Mouse (Mus musculus): Measurements from ENCODE around the gene Olfr1278. TPM values are rescaled to one million over a fixed set of nuclear protein-coding genes. Genes with fewer than 3 reads are reported as not detected.
"Not testable (repeated sequence)": the region's sequence is repeated elsewhere in the genome, so short reads cannot be mapped to it uniquely, and the experiment has no call there.

Gene Olfr1278
- polyA plus RNA-seq (2014; fragmentation: Nextera tagmentation; extraction: Ambion mirVana) = not detected in 2 replicates

GRCm38 (mm10) chr2:111289836-111290235 is at the start of gene Olfr1278:
TSS of gene Olfr1278 (plus strand) at chr2:111290136.
- Histone ChIP-seq H3K27me3 (ENCODE audit: control insufficient read depth, insufficient read depth, low read length) (no peaks in the 10 kb centered on the region), H3K9me3 (ENCODE audit: control insufficient read depth, low read depth, low read length) (no peaks in the 10 kb centered on the region), H3K27ac (ENCODE audit: low read length) (no peak within 1 kb of the TSS), H3K4me2 (replicated peaks; ENCODE audit: low read depth, low read length) (no peak within 1 kb of the TSS), H3K9ac (replicated peaks; ENCODE audit: low read depth, low read length) (no peak within 1 kb of the TSS), H3K36me3 (ENCODE audit: control insufficient read depth, insufficient read depth, low read length) (no peaks in the 10 kb centered on the region), H3K4me1 (ENCODE audit: control insufficient read depth, insufficient read depth, low read length) (no peaks in the 10 kb centered on the region), H3K4me3 (ENCODE audit: low read depth, low read length) (no peak within 1 kb of the TSS)
- ATAC-seq (ENCODE audit: insufficient number of reproducible peaks, insufficient read depth, low FRiP score, low read depth) = no peak

GRCm38 (mm10) chr2:111254216-111254615 is 35.7 kb upstream of the Olfr1278 start, which contains the start of gene Olfr1276:
TSS of gene Olfr1276 (plus strand) at chr2:111254516.
- ATAC-seq (ENCODE audit: insufficient number of reproducible peaks, insufficient read depth, low FRiP score, low read depth) = no peak
- Histone ChIP-seq H3K4me3 (ENCODE audit: low read depth, low read length) (no peak within 1 kb of the TSS), H3K27ac (ENCODE audit: low read length) (no peak within 1 kb of the TSS), H3K4me2 (replicated peaks; ENCODE audit: low read depth, low read length) (no peak within 1 kb of the TSS), H3K36me3 (ENCODE audit: control insufficient read depth, insufficient read depth, low read length) (no peaks in the 10 kb centered on the region), H3K4me1 (ENCODE audit: control insufficient read depth, insufficient read depth, low read length) (no peaks in the 10 kb centered on the region), H3K9me3 (ENCODE audit: control insufficient read depth, low read depth, low read length) (no peaks in the 10 kb centered on the region), H3K9ac (replicated peaks; ENCODE audit: low read depth, low read length) (no peak within 1 kb of the TSS), H3K27me3 (ENCODE audit: control insufficient read depth, insufficient read depth, low read length) (no peaks in the 10 kb centered on the region)

- no peak within 1 kb of the TSS for H3K9ac ChIP-seq (replicated peaks; ENCODE audit: low read depth, low read length)
- no peak for ATAC-seq (ENCODE audit: insufficient number of reproducible peaks, insufficient read depth, low FRiP score, low read depth)
- H3K4me2 ChIP-seq (replicated peaks; ENCODE audit: low read depth, low read length) = no peak within 1 kb of the TSS
- no peaks in the 10 kb centered on the region for H3K36me3 ChIP-seq (ENCODE audit: control insufficient read depth, insufficient read depth, low read length)
- 79% methylated on average over 2 of the region's 2 CpGs for WGBS
- no peak within 1 kb of the TSS for H3K4me3 ChIP-seq (ENCODE audit: low read depth, low read length)
- H3K27ac ChIP-seq (ENCODE audit: low read length) = no peak within 1 kb of the TSS
- no peaks in the 10 kb centered on the region for H3K9me3 ChIP-seq (ENCODE audit: control insufficient read depth, low read depth, low read length)
- H3K4me1 ChIP-seq (ENCODE audit: control insufficient read depth, insufficient read depth, low read length) = no peaks in the 10 kb centered on the region
- H3K27me3 ChIP-seq (ENCODE audit: control insufficient read depth, insufficient read depth, low read length) = no peaks in the 10 kb centered on the region
Observed at GRCm38 (mm10) chr2:111274006-111274405, 15.9 kb upstream of the Olfr1278 start, which contains the start of gene Olfr1277. TSS of gene Olfr1277 (minus strand) at chr2:111274106.

- H3K27me3 ChIP-seq (ENCODE audit: control insufficient read depth, insufficient read depth, low read length) = no peaks in the 10 kb centered on the region
- H3K27ac ChIP-seq (ENCODE audit: low read length) = no peak overlapping the region
- no peaks in the 10 kb centered on the region for H3K4me1 ChIP-seq (ENCODE audit: control insufficient read depth, insufficient read depth, low read length)
- H3K9me3 ChIP-seq (ENCODE audit: control insufficient read depth, low read depth, low read length) = no peaks in the 10 kb centered on the region
- no peak overlapping the region for H3K4me3 ChIP-seq (ENCODE audit: low read depth, low read length)
- H3K4me2 ChIP-seq (replicated peaks; ENCODE audit: low read depth, low read length) = no peak overlapping the region
- ATAC-seq (ENCODE audit: insufficient number of reproducible peaks, insufficient read depth, low FRiP score, low read depth) = no peak
- H3K36me3 ChIP-seq (ENCODE audit: control insufficient read depth, insufficient read depth, low read length) = no peaks in the 10 kb centered on the region
- H3K9ac ChIP-seq (replicated peaks; ENCODE audit: low read depth, low read length) = no peak overlapping the region
Observed at GRCm38 (mm10) chr2:111298541-111298940, 8.6 kb downstream of the Olfr1278 start.

GRCm38 (mm10) chr2:111300374-111300773 is 10.4 kb downstream of the Olfr1278 start, which contains the start of gene Olfr1279:
TSS of gene Olfr1279 (plus strand) at chr2:111300635.
- no peaks in the 10 kb centered on the region for H3K4me1 ChIP-seq (ENCODE audit: control insufficient read depth, insufficient read depth, low read length)
- ATAC-seq (ENCODE audit: insufficient number of reproducible peaks, insufficient read depth, low FRiP score, low read depth) = no peak
- no peaks in the 10 kb centered on the region for H3K27me3 ChIP-seq (ENCODE audit: control insufficient read depth, insufficient read depth, low read length)
- no peak within 1 kb of the TSS for H3K4me2 ChIP-seq (replicated peaks; ENCODE audit: low read depth, low read length)
- no peak within 1 kb of the TSS for H3K27ac ChIP-seq (ENCODE audit: low read length)
- H3K9ac ChIP-seq (replicated peaks; ENCODE audit: low read depth, low read length) = no peak within 1 kb of the TSS
- no peaks in the 10 kb centered on the region for H3K36me3 ChIP-seq (ENCODE audit: control insufficient read depth, insufficient read depth, low read length)
- no peak within 1 kb of the TSS for H3K4me3 ChIP-seq (ENCODE audit: low read depth, low read length)
- no peaks in the 10 kb centered on the region for H3K9me3 ChIP-seq (ENCODE audit: control insufficient read depth, low read depth, low read length)

- Histone ChIP-seq H3K4me2 (replicated peaks; ENCODE audit: low read depth, low read length) (no peak within 1 kb of the TSS), H3K36me3 (ENCODE audit: control insufficient read depth, insufficient read depth, low read length) (no peaks in the 10 kb centered on the region), H3K9me3 (ENCODE audit: control insufficient read depth, low read depth, low read length) (no peaks in the 10 kb centered on the region), H3K27ac (ENCODE audit: low read length) (no peak within 1 kb of the TSS), H3K27me3 (ENCODE audit: control insufficient read depth, insufficient read depth, low read length) (no peaks in the 10 kb centered on the region), H3K4me3 (ENCODE audit: low read depth, low read length) (no peak within 1 kb of the TSS), H3K9ac (replicated peaks; ENCODE audit: low read depth, low read length) (no peak within 1 kb of the TSS), H3K4me1 (ENCODE audit: control insufficient read depth, insufficient read depth, low read length) (no peaks in the 10 kb centered on the region)
- no peak for ATAC-seq (ENCODE audit: insufficient number of reproducible peaks, insufficient read depth, low FRiP score, low read depth)
Observed at GRCm38 (mm10) chr2:111313717-111314116, 23.8 kb downstream of the Olfr1278 start, which contains the start of gene Olfr1280. TSS of gene Olfr1280 (plus strand) at chr2:111314017.

GRCm38 (mm10) chr2:111326220-111326619 is 36.3 kb downstream of the Olfr1278 start, which contains the start of gene Olfr1281:
TSS of gene Olfr1281 (plus strand) at chr2:111326520.
- no peak for ATAC-seq (ENCODE audit: insufficient number of reproducible peaks, insufficient read depth, low FRiP score, low read depth)
- 74% methylated on average over 2 of the region's 2 CpGs for WGBS
- Histone ChIP-seq H3K27ac (ENCODE audit: low read length) (no peak within 1 kb of the TSS), H3K4me2 (replicated peaks; ENCODE audit: low read depth, low read length) (no peak within 1 kb of the TSS), H3K27me3 (ENCODE audit: control insufficient read depth, insufficient read depth, low read length) (no peaks in the 10 kb centered on the region), H3K9ac (replicated peaks; ENCODE audit: low read depth, low read length) (no peak within 1 kb of the TSS), H3K4me1 (ENCODE audit: control insufficient read depth, insufficient read depth, low read length) (no peaks in the 10 kb centered on the region), H3K36me3 (ENCODE audit: control insufficient read depth, insufficient read depth, low read length) (no peaks in the 10 kb centered on the region), H3K4me3 (ENCODE audit: low read depth, low read length) (no peak within 1 kb of the TSS), H3K9me3 (ENCODE audit: control insufficient read depth, low read depth, low read length) (no peaks in the 10 kb centered on the region)

GRCm38 (mm10) chr2:111333721-111334120 is 43.8 kb downstream of the Olfr1278 start:
- H3K4me1 ChIP-seq (ENCODE audit: control insufficient read depth, insufficient read depth, low read length); H3K9ac ChIP-seq (replicated peaks; ENCODE audit: low read depth, low read length); H3K27ac ChIP-seq (ENCODE audit: low read length); ATAC-seq (ENCODE audit: insufficient number of reproducible peaks, insufficient read depth, low FRiP score, low read depth); H3K4me3 ChIP-seq (ENCODE audit: low read depth, low read length); H3K27me3 ChIP-seq (ENCODE audit: control insufficient read depth, insufficient read depth, low read length); H3K36me3 ChIP-seq (ENCODE audit: control insufficient read depth, insufficient read depth, low read length); H3K4me2 ChIP-seq (replicated peaks; ENCODE audit: low read depth, low read length); H3K9me3 ChIP-seq (ENCODE audit: control insufficient read depth, low read depth, low read length): not testable (repeated sequence)
- 85% methylated on average over 5 of the region's 5 CpGs for WGBS

- H3K9me3 ChIP-seq (ENCODE audit: control insufficient read depth, low read depth, low read length) = no peaks in the 10 kb centered on the region
- H3K27ac ChIP-seq (ENCODE audit: low read length) = no peak within 1 kb of the TSS
- H3K4me2 ChIP-seq (replicated peaks; ENCODE audit: low read depth, low read length) = no peak within 1 kb of the TSS
- WGBS = 67% methylated on average over 2 of the region's 2 CpGs
- no peak within 1 kb of the TSS for H3K9ac ChIP-seq (replicated peaks; ENCODE audit: low read depth, low read length)
- no peak within 1 kb of the TSS for H3K4me3 ChIP-seq (ENCODE audit: low read depth, low read length)
- H3K27me3 ChIP-seq (ENCODE audit: control insufficient read depth, insufficient read depth, low read length) = no peaks in the 10 kb centered on the region
- H3K36me3 ChIP-seq (ENCODE audit: control insufficient read depth, insufficient read depth, low read length) = no peaks in the 10 kb centered on the region
- H3K4me1 ChIP-seq (ENCODE audit: control insufficient read depth, insufficient read depth, low read length) = no peaks in the 10 kb centered on the region
- ATAC-seq (ENCODE audit: insufficient number of reproducible peaks, insufficient read depth, low FRiP score, low read depth) = no peak
Observed at GRCm38 (mm10) chr2:111335976-111336375, 46.0 kb downstream of the Olfr1278 start, which contains the start of gene Olfr1282. TSS of gene Olfr1282 (minus strand) at chr2:111336076.

Data from stomach, embryonic 14.5 days (tissue).